Mouse (Mus musculus) neural tube, embryonic 10.5 days (tissue): ENCODE measurements around the gene Ncln.

Source experiments
- DNase-seq: peaks from one replicate; pipeline ENCODE4 v3.0.0-alpha.2; 2017; ENCODE audit warnings: low spot score; ENCODE audit errors: extremely low spot score

The Ncln gene

GRCm38 (mm10) chr10:81517227-81517626 lies 21.0 kb upstream of the Ncln start:
- no peak for DNase-seq

DNA sequence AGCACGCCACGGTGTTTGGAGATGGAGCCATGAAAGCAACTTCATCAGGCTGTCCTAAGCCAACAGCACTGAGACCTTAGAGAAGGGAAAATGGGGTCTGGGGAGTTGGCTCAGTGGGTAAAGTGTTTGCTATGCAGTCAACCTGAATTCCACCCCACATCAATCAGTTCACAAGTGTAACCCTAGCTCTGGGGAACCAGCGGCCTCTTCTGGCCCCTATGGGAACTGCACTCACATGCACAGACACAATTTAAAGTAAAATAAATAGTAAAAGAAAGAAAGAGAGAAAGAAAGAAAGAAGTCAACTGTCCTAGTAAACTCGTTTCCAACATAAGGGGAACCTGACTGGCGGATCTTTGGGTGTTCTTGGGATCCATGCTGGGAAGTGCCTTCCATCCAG lies 17.6 kb upstream of the Ncln start:
- no peak for DNase-seq

- DNase-seq: no peak
Measured at GRCm38 (mm10) chr10:81510246-81510810, 14.1 kb upstream of the Ncln start.

- DNase-seq: no peak
Measured at GRCm38 (mm10) chr10:81507691-81508489, 11.7 kb upstream of the Ncln start.

GRCm38 (mm10) chr10:81507095-81507494 lies 10.9 kb upstream of the Ncln start:
- DNase-seq: no peak

- DNase-seq: no peak
Measured at GRCm38 (mm10) chr10:81505016-81505664, 8.9 kb upstream of the Ncln start.

- peak; percentile 94 for DNase-seq
Measured at GRCm38 (mm10) chr10:81502658-81503057, 6.5 kb upstream of the Ncln start.

- DNase-seq: no peak
Measured at GRCm38 (mm10) chr10:81501863-81502262, 5.7 kb upstream of the Ncln start.

DNA sequence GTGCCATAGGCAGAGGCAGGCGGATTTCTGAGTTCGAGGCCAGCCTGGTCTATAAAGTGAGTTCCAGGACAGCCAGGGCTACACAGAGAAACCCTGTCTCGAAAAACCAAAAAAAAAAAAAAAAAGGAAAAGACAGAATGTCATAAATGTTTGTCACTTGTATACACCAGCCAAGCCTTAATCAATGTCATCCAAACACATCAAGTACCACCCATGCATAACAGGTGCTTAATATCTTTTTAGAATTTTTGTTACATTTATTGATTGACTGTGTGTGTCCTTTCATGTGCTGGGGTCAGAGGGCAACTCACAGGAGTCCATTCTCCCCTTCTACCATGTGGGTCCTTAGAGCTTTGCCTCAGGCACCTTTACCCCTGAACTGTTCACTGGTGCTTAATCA lies 3.8 kb upstream of the Ncln start, which contains the start of gene S1pr4:
Gene S1pr4, minus strand, starts transcription at position 101 of the 400 bp plus-strand sequence.
- DNase-seq: no peak

- DNase-seq: no peak
Measured at GRCm38 (mm10) chr10:81499250-81499901, 3.2 kb upstream of the Ncln start.

- DNase-seq: no peak
Measured at GRCm38 (mm10) chr10:81498316-81499249, 2.4 kb upstream of the Ncln start.

DNA sequence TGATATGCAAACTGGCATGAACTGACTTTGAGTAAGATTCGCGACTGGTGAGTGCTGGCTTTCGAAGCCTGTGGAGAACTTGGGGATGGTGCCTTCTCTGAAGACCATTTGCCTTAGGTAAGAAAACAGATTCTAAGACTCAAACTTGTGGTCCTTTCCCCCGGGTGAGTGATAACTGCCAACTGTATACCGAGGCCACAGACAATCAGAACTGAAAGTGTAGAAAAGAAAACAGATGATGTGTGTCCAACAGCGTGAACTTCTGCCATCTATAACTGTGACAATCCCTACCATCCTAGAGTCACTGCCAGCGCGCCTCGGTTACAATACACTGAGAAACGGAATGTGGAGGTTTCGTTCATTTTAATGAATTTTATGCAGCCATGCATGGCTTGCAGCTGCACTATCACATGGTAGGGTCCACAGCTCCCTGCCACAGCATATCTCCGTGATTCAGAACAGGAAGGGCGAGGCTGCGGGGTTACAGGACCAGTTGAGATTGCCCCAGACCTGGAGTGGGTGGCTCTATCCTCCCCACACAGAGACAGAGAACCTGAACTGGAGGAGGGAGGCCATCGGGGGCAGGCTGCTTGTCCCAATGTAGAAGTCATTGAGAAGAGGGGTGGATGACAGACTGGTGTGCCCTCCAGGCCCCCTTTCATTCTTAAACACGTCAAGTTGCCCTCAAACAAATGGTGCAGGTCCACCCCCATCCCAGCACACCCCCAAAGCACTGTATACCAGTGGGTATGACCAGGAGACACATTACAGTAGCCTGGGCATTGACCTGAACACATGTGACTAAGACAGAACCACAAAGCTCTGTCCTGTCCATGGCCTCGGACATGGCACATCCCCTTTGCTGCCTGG lies 1.4 kb upstream of the Ncln start:
- DNase-seq: no peak

- no peak for DNase-seq
Measured at GRCm38 (mm10) chr10:81496969-81497368, 777 bp upstream of the Ncln start.

DNA sequence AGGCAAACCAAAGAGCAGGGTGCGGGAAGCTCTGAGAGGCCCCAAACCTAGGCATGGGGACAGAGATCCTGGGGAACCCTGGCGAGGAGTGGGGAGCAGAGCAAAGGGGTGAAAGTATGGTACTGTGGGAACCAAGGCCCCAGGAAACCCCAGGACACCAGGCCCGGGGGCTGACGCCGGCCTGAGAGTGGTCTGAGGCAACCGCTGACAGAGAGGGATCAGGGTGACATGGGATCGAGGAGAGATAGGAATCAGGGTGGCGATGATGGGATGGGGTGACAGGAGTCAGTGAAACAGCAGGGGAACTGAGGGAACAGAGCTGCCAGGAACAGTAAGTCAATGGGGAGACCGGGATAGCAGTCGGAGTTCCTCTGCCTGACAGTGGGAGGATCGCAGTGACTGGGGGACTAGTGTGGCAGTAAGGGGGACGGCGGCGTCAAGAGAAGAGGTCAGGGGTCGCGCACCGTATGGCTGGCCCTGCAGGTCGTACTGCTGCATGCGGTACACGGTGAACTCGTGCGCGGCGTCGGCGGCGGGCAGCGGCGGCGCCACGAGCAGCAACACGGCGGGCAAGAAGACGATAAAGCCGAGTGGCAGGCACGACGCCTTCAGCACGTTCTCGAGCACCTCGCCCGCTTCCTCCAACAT lies 452 bp downstream of the Ncln start:
- no peak for DNase-seq

GRCm38 (mm10) chr10:81495151-81495550 lies 1.0 kb downstream of the Ncln start:
- no peak for DNase-seq

GRCm38 (mm10) chr10:81494260-81495041 lies 1.7 kb downstream of the Ncln start:
- no peak for DNase-seq

DNA sequence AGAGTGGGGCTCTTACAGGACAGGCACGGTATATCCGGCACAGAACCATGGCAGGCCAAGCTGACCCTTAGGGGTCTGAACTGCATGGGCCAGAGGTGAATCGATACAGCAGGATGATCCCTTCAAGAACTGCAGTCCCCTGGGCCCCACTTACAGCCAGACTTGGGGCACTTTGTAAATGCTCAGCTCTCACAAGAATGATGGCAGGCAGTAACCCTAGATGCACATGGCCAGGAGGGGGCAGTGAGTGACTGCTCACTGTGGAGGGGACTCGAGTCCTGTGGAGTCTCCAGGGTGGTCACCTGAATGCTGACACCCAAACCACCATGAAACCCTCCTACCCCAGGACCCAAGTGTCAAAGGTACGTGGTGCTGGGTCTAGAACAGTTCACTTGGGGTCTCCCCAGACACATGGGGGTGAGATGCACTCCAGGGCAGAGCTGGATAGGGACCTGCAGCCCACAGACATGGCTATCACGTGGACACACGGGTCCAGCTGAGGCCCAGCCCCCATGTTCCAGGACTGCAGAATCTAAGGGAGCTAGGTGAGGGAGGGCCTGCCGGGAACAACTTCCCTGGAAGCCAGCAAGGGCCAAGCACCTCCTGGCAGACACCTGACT lies 2.5 kb downstream of the Ncln start:
- no peak for DNase-seq

DNA sequence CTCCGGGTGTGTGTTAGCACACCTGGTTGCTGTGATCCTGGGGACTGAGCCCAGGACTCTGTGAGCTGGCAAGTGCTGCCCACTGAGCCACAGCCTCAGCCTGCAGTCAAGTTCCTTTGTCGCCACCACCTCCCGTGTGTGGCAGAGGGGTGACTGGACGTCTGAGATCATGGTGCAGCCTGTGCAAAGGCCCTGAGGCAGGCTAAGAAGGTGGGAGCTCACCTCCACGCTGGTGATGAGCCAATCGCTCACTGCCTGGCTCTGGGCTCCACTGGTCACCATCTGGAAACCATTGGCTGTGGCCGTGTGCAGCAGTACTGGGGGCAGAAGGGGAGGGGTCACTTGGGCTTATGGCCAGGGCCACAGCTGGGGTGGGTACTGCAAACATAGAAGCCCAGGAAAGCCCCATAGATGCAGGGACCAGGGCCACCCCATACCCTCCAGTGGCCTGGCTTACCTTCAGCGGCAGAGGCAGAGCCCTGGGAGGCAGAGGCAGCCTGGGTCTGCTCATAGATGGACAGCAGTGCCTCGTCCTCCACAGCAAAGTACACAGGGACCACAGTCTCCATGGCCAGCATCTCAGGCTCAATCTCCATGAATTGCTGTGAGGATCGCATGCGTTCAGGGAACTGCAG lies 3.5 kb downstream of the Ncln start:
- no peak for DNase-seq
